Mouse (Mus musculus): Measurements from ENCODE around the gene Entpd7. TPM values are rescaled to one million over a fixed set of nuclear protein-coding genes. Genes with fewer than 3 reads are reported as not detected.

Entpd7 gene
- polyA plus RNA-seq, 1 experiment from 2014 or later, result 7.1 TPM

Other genes with a start within 250 kb of the Entpd7 start
- gene Cnnm1, start 249.2 kb upstream of the Entpd7 start, polyA plus RNA-seq (2015; fragmentation: Nextera tagmentation; extraction: Ambion mirVana), result 2.1 and 2.7 TPM in 2 replicates
- gene Got1, start 165.1 kb upstream of the Entpd7 start, polyA plus RNA-seq (2015; fragmentation: Nextera tagmentation; extraction: Ambion mirVana), result 107 and 113 TPM in 2 replicates
- 0.51 and 0.55 TPM in 2 replicates for gene Nkx2-3, start 77.3 kb upstream of the Entpd7 start, polyA plus RNA-seq (2015; fragmentation: Nextera tagmentation; extraction: Ambion mirVana)
- 12.8 and 14.1 TPM in 2 replicates for gene Slc25a28, start 14.8 kb upstream of the Entpd7 start, polyA plus RNA-seq (2015; fragmentation: Nextera tagmentation; extraction: Ambion mirVana)
- gene Cutc, start 63.3 kb downstream of the Entpd7 start, polyA plus RNA-seq (2015; fragmentation: Nextera tagmentation; extraction: Ambion mirVana), result 6.7 and 7.5 TPM in 2 replicates
- 13.1 and 14.4 TPM in 2 replicates for gene Cox15, start 63.3 kb downstream of the Entpd7 start, polyA plus RNA-seq (2015; fragmentation: Nextera tagmentation; extraction: Ambion mirVana)
- 0.04 and 0.11 TPM in 2 replicates for gene Abcc2, start 92.5 kb downstream of the Entpd7 start, polyA plus RNA-seq (2015; fragmentation: Nextera tagmentation; extraction: Ambion mirVana)